Mouse (Mus musculus): Measurements from ENCODE around the gene Gabrd.

Gene Gabrd

DNA sequence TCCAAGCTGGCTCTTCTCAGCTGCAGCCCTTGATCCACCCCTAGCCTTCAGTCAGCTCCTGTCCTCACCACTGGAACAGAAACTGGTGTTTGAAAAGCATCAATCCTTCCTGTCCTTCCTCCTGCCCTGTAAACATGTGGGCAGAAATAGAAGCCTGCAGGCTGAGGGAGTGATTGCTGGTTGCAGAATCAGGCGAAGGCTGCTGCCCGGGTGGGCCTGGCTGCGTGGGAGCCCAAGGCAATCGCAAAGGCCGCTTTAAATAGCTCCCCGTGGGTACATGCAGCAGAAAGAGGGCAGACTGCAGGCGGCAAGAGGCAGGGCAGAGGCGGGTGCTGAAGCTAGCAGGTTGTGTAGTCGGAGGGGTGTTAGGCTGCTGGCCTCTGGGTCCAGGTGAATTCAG, 15.2 kb downstream of the Gabrd start:
- no peak for DNase-seq

DNA sequence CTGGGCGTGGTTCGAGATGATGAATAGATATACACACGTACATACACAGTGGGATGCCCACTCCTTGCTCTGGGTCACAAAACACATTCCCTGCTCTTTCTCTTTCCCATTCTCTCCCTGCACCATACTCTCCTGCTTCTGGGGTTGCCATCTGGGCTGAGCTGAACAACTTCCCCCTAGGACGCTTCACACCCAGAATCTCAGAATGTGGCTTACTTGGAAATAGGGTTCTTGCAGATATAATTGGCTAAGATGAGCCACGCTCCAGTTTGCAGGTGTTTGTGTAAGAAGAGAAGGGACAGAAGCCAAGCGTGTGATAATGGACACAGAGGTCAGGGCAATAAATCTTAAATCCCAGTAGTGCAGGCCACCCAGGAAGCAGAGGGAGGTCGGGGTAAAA, 15.9 kb downstream of the Gabrd start:
- DNase-seq, result no peak

DNA sequence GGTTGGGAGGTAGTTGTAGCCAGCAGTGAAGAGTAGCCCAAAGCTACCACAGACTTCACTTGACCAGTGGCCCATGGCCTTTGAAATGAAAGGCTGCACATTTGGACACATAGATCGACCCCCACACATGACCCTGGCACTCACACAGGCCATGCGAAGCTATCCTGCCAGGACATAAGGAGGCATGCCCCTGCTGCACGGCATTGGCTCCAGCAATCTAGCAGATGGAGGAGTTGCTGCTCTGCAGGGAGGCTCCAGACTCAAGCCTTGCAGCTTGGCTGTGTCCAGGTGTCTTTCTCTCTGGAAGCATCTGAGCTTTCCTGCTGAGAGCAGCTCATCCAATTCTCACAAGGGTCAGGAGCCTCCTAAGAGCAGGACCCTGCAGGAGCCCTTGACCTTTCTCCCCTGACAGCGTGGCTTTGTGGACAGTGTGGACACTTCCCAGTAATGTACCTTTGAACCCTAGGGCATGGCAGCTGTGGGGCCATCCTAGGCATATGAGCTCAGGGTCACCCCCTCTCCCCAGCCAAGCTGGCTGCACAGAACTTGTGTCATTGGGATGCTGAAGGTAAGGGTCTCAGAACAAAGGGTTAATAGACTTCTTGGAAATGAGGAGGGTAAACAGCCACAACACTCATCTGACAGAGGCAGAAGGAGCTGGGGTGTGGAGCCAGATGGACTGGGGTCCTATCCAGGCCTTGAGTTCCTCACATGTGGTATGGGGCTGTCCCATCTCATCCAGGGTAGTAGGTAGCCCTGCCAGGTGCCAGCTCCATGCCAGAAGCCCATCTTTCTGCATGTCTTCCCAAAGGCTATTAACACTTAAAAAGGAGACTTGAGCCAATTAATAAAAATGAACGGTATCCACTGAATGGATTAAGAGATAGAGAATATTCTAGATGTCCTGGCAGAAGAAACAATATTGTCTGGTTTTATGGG, 25.8 kb downstream of the Gabrd start:
- no peak for DNase-seq

DNA sequence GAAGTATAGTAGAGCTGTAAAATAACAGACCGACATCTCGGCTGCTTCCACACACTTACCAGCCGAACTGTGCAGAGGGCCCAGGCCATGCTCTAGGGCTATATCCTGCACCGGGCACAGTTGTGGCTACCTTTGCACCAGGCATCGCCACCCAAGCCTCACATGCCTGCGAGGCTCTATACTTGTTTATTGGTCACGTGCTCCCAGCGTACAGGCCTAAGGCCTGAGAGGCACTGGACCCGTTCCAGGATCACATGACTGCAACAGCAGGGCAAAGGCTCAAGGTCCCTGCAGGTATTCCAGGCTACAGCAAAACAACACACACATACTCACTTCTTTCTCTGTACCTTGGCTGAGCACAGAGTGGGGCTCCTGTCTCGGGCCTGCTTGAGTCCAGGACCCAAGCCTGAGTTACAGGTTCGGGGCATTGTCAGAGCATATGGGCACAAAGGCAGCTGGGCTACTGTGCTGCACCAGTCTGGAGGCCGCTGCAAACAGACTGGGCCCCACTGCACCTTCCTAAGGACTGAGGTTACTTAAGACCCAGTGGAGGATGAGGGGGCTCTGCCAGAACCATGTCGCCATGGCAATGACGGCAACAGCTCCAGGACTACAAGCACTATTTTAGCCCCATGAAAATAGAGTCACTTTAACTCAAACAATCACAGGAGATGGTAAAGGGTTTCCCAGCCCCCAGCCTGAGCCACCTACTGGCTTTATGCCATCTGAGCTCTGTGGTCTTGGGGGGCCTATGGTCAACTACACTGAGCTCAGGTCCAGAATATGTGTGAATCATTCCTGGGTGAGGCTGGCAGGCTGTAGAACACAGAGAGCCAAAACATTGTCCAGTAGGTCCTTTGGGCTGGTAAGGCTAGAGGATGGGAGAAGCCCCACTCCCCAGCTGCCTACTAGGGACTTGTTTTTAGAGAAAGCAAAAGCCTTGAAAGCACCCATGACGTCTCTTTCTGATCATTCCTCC, 26.9 kb downstream of the Gabrd start:
- peak in 1 of 2 experiments; percentile 12 for DNase-seq

DNA sequence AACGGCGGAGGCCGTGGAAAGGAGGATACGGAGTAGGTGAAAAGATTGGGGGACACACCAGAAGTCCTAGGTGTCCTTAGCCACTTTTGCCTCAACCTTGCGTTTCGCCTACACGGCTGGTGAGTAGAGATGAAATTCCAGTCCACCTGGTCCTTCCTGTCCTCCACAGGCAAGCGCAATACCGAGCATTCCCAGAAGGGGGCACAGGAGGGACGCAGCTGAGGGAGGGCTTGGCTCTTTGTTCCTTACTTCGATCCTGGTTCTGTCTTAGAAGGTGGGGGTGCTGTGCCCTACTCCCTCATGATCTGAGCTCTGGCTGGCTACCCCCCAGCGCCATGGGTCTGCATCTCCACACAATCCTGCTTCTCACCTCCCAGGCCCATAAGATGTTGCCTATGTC, 29.2 kb downstream of the Gabrd start:
- peak; percentile 78 to 86 for DNase-seq

DNA sequence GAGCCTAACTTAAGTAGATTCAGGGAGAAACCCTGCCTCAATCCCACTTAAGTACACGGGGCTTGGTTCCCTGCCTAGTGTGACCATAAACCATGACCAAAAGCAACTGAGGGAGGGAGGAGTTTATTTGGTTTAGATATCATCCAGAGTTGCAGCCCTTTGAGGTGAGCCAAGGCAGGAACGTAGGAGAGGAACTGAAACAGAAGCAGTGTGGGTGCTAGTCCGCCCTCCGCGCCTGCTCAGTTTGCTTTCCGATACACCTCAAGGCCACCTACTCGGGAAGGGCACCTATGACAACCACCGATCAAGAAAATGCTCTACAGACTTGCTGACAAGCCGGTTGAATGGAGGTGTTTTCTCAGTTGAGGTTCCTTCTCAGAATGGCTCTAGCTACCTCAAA, 30.2 kb downstream of the Gabrd start:
- DNase-seq, result no peak

DNA sequence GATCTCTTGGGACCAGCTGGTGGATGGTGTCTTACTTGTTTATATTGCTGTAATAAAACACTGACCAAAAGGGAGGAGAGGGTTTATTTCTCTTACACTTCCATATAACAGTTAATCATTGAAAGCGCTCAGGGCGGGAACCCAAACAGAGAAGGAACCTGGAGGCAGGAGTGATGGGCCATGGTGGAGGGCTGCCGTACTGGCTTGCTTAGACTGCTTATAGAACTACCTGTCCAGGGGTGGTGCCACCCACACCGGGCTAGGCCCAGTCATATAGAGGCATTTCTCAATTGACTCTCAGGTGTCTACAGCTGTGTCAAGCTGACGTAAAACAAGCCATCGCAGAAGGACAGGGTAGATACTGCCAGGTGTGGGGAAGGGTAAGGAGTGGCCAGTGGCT, 31.1 kb downstream of the Gabrd start:
- DNase-seq, result no peak

DNA sequence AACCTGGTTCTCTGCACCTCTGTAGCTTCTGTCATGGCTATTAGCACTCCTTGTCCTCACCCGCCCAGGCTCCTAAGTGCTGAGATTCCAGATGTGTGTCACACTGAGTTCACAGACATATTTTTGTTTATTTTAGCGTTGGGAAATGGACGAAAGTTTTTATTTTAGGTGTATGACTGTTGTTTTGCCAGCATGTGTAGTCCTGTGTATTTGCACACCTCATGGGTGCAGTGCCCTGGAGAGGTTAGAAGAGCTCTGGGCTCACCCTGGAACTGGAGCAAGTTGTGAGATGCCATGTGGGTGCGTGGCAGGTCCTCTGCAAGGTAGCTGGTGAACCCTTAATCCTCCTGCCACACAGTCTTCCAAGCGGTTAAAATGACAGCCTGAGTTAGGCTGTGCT, 35.5 kb downstream of the Gabrd start:
- DNase-seq, result peak in 1 of 2 experiments; percentile 21

DNA sequence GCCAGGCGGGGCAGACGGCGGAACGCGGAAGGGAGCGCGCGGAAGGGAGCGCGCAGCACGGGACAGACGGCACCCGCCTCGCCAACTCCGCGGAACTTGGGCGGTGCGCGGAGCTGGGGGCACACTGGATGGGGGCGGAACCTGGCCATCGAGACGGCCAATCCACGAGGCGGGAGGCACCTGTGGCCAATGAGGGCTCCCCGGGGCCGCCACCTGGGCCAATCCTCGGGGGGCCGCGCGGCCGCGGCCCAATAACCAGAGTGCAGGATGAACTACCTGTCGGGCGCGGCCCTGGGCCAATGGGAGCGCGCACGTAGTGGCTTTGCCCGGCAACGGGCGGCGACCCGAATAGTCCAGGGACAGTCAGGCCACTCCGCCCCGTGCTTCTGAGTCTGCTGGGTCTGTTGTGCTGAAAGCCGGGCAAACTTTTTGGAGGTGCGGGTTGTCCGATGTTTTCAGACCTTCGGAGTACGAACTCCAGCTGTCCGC, 36.6 kb downstream of the Gabrd start, which contains the start of gene Prkcz:
TSS of gene Prkcz (minus strand) at position 59 of the 489 bp plus-strand sequence.
- peak; percentile 95 to 96 for DNase-seq

DNA sequence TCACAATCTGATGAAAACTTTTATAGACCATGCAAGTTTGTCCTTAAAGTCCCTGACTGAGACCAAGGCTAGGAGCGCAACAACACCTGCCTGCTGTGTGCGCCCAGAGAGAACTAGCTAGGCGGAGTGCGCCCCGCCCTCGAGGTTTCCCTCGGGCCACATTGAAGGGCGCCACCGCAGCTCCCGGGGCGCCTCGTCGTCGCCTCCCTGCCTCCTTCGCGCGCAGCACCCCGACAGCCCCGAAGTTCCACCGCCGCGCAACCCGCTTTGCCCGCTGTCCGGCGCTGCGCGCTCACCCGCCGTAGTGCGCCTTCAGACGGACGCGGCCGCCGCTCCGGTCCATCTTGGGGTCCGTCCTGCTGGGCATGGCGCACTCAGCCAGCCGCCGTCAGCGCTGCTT, 37.1 kb downstream of the Gabrd start:
- peak; percentile 51 to 57 for DNase-seq

DNA sequence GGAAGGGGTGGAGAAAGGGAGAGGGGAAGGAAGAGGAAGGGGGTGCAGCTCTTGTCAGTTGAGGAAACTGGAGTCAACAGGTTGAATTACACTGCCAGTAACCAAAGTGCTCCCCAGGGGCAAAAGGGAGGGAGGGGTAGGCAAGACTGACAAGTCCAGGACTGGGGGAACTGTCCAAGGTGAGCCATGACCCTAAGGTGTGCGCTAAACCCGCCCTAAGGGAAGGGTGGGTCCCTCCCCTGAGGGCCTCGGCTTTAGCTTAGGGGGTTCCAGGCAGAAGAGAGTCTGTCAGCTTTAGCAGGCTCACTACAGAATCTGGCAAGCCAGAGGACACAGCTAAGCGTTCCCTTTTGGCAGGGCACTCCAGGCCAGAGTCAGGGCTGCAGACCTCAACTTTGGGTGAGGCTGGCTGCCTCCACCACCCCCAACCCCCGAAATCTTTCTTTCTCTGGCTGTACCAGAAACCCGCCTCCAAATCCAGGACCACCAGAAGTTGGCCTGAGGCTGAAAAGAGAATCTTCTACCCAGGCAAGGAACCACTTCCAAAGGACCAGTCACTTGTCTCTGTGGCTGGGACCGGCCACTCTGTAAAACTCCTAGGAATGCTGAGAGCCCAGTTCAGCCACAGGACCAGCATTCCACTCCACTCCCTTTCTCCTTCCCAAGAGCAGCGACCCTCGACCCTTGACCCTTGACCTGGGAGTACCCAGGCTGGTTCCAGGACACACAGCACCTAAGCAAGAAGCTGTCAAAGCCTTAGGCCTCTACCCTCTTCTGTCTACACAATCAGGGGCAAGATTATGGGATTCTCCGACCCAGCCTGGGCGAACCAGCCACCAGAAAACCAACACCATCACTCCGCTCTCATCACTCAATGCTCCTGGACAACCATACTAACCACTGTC, 38.1 kb downstream of the Gabrd start:
- DNase-seq, result peak; percentile 68 to 77

DNA sequence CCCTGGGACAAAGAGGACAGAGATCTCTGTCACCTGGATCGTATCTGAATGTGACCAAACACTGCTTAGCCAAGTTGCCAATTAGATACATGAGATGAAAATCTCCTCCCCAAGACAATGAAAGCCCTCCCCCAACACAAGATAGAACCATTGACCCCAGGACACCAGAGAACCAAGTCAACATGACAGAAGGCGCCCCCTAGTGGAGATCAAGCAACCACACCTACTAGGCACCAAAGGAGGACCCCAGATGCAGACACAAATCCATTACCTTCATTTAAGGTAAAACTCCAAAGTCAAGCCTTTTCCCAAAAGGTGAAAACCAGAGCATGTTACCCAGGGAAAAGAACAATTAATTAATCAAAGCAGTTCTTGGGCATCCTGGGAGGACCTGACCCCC, 40.3 kb downstream of the Gabrd start:
- no peak for DNase-seq

DNA sequence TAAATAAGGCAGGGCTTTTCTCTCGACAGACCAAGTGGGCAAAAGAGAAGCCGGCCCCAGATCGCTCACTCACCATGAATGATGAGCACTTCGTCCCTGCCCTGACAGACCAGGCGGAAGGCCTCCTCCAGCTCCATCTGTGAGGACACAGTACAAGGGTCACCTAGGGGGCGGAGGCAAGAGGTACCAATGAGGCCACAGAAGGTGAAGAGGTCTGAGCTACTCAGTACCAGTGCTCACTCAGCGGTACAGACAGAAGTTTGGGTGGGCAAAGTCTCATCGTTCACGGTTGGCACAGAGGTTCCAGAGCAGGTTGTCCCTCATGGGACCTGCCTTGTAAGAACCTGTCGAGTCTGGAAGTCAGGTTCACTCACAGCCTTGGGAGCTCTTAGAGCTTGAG, 41.6 kb downstream of the Gabrd start:
- no peak for DNase-seq

DNA sequence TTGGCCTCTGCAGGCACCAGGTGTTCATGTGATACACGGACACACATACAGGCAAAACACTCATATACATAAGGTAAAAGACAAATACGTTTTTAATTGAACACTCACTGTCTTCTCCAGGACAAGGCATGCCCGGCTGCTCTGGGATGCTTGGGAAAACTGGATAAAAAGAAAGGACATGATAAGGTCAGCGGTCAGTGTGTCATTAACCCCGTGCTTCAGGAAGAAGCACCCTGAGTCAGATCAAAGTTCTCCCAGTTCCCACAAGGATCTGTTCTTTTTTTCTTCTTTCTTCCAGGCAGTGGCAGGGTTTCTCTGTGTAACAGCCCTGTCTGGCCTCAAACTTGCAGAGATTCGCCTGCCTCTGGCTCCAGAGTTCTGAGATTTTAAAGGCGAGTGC, 43.4 kb downstream of the Gabrd start:
- DNase-seq, result no peak

DNA sequence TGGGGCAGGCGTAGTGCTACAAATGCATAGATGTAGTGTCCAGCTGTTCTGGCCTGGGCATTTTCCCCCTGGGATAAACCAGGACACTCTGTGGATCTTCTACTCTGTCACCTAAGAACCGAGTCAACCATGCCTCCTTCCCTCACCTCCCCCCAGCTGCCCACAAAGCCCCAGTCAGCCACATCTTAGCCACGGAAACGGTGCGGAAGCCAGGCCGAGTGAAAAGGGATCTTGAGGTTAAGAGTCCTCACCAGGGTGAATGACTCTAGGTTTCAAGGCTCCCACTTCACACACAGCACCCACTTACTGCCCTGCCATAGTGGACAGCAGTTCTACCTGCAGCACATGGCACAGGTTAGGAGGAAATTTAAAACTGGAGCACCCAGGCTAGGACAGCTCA, 43.9 kb downstream of the Gabrd start:
- DNase-seq, result no peak

DNA sequence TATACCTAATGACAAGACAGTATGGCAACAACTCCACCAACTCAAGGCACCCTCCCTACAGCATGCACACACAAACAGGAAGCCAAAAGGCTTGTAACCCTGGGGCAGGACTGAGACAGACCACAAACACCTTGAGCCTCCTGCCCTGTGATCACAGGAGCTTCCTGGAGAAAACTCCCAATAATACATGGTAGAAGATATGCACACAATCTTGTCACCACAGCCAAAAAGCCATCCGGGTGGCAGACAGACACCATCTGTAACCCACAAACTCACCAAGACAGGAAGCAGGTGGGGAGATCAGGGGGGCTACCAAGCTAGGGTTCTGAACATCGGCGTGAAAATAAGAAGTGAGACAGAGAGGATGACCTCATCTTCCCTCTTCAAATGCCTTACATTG, 45.3 kb downstream of the Gabrd start:
- no peak for DNase-seq

DNA sequence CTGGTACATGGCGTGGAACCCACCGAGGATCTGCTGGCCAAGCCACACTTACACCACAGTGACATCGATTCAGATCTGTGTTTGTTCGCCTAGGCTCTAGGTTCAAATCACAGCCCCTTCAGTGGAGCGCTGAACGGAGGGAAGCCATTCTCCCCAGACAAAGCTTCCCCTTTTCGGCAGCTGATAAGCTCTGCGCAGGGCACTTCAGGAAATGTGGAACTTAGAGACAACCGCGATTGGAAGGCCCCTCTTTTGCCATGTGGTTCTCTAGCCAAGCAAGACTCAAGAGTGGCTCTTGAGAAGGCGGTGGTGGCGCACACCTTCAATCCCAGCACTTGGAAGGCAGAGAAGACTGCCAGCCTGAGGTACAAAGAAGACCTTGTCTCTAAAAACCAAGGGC, 51.6 kb downstream of the Gabrd start:
- DNase-seq, result no peak

DNA sequence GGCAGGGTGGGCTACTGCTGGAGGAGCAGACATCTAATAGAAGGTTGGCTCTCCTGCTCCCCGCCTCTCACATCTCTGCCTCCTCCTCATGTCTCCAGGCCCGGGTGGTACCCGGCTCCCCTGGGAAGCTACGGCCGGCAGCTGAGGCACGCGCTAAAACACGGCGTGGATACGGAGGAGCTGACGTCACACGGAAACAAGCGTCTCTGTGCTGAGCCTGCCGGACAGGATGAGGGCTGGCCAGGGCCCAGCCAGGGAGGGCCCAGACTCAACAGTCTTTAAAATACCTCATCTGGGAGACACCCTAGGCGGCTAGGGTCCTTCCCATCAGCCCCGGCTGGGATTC, 52.3 kb downstream of the Gabrd start:
- DNase-seq, result peak; percentile 43 to 58

DNA sequence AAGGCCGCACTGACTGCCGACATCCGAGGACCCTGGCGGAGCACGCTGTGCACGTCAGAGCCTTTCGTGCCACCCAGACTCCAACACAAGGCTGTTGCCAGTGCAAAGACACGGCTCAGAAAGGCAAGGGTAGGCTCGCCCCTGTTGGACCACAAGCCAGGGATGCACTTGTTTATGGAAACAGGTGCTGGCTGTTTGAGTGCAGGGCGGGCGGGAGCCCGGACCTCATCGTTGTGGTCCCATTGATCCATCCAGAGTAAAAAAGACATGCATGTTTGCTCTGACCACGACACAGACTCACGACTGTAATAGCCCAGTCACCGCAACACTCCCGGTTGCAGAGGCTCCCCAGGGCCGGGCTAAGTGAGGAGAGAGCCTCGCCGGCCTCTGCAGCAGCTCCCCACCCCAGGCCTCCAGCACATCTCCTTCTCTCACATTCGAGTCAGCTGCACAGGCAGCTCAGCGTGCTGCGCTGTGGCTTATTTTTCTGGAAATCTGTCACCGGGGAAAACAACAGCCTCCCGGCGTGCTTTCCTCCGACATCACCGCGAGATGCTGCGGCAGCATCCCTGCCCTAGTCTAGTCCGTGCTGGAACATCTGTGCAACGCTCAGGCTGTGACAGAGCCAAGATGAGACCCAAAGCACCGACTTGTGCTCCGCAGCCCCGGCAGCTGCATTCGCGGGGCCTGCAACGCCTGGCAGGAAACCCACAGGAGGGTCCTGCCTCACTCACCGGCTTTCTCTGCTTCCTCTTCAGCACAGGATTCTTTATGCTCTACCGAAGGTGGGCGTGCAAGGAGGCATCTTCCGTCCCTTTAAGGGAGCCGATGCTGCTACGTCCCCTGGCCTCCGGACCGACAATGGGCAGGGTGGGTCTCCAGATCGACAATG, 53.0 kb downstream of the Gabrd start:
- DNase-seq, result no peak

DNA sequence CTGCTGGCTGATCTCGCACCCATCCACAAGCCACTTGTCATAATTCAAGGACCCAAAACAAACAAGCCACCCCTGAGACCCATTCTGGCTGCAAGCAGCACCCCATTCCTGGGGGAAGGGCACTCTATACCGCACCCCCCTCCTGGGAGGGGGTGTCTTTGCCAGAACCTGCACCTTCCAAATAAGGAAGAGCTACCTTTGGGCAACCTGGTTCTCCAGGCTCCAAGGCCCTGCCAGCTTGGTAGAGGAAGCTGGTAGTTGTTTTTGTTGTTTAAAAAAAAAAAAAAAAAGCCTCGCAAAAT, 53.7 kb downstream of the Gabrd start:
- DNase-seq, result peak; percentile 62 to 64

All from lung, adult 18-20 months (tissue).